18 mouse cellular contexts compared by ENCODE assay signal in genomic region chr11:94171691-94172090, GRCm38 (mm10). TPM values are rescaled to one million over a fixed set of nuclear protein-coding genes. Genes with fewer than 3 reads are reported as not detected.
DNase-seq lines count a peak whose midpoint lies in the region; ATAC-seq and TF ChIP-seq lines count a peak whose summit lies in the region.
"Had no signal": no experiment of that assay in that cellular context is flagged by ENCODE, and none has a peak within 500 bp of the region (broad histone marks: within the 10 kb centered on the region; RNA-seq: fewer than 3 reads in every experiment).

No protein-coding gene starts in this region.

- no peaks in the 10 kb centered on the region for H3K9me3 ChIP-seq in intestine, embryonic 16.5 days (ENCODE audit: control insufficient read depth, low read length)
- H3K9me3 ChIP-seq in intestine, embryonic 15.5 days: no peaks in the 10 kb centered on the region
- H3K9me3 ChIP-seq in lung, embryonic 15.5 days: no peaks in the 10 kb centered on the region
- no peaks in the 10 kb centered on the region for H3K9me3 ChIP-seq in stomach, embryonic 15.5 days
- H3K9me3 ChIP-seq: forebrain, embryonic 12.5 days; limb, embryonic 13.5 days; midbrain, embryonic 12.5 days had no signal

- ATAC-seq in cerebellum, adult (ENCODE audit: insufficient number of reproducible peaks, low FRiP score, low TSS enrichment): no peak
- peak; percentile 27 for ATAC-seq in intestine, embryonic 16.5 days
- no peak for ATAC-seq in intestine, embryonic 15.5 days
- no peak for ATAC-seq in lung, embryonic 15.5 days (ENCODE audit: borderline replicate concordance, extremely low read depth, low FRiP score, low TSS enrichment)
- ATAC-seq in stomach, embryonic 15.5 days (ENCODE audit: insufficient read depth, low FRiP score, low read depth): no peak
- ATAC-seq: activated CD4-positive, CD25-positive, alpha-beta regulatory T cell, adult 4 months had no signal

- no peak for TF ChIP-seq CTCF in cerebellum, adult 2 months (IDR thresholded peaks at IDR 0.05; ENCODE audit: borderline replicate concordance, insufficient read depth, low read depth, low read length)

- H3K4me2 ChIP-seq in intestine, embryonic 16.5 days (ENCODE audit: low read depth, low read length): no peak overlapping the region
- H3K4me2 ChIP-seq in intestine, embryonic 15.5 days (replicated peaks): no peak overlapping the region
- H3K4me2 ChIP-seq in lung, embryonic 15.5 days: no peak overlapping the region
- no peak overlapping the region for H3K4me2 ChIP-seq in stomach, embryonic 15.5 days
- H3K4me2 ChIP-seq: forebrain, embryonic 12.5 days; hindbrain, embryonic 14.5 days; limb, embryonic 13.5 days; midbrain, embryonic 12.5 days had no signal

- no peak overlapping the region for H3K4me3 ChIP-seq in cerebellum, adult 2 months (replicated peaks; ENCODE audit: insufficient read depth, low read depth, low read length)
- no peak overlapping the region for H3K4me3 ChIP-seq in intestine, embryonic 16.5 days (ENCODE audit: low read length)
- H3K4me3 ChIP-seq in intestine, embryonic 15.5 days (replicated peaks): no peak overlapping the region
- no peak overlapping the region for H3K4me3 ChIP-seq in lung, embryonic 15.5 days
- no peak overlapping the region for H3K4me3 ChIP-seq in stomach, embryonic 15.5 days (replicated peaks)
- H3K4me3 ChIP-seq: forebrain, embryonic 12.5 days; left cerebral cortex, adult 2 months; limb, embryonic 13.5 days; midbrain, embryonic 12.5 days; myocyte had no signal

- H3K9ac ChIP-seq in intestine, embryonic 16.5 days (ENCODE audit: low read depth, low read length): peak overlapping the region; percentile 43; the same call in 1 of the 2 replicates
- no peak overlapping the region for H3K9ac ChIP-seq in intestine, embryonic 15.5 days
- H3K9ac ChIP-seq in lung, embryonic 15.5 days: no peak overlapping the region
- no peak overlapping the region for H3K9ac ChIP-seq in stomach, embryonic 15.5 days
- H3K9ac ChIP-seq: forebrain, embryonic 12.5 days; hindbrain, embryonic 14.5 days; limb, embryonic 13.5 days; midbrain, embryonic 12.5 days had no signal

- H3K27me3 ChIP-seq in cerebellum, adult 2 months (ENCODE audit: control insufficient read depth, insufficient read depth, low read length): no peaks in the 10 kb centered on the region
- H3K27me3 ChIP-seq in intestine, embryonic 16.5 days (replicated peaks; ENCODE audit: control insufficient read depth, insufficient read depth, low read length): no peaks in the 10 kb centered on the region
- H3K27me3 ChIP-seq in intestine, embryonic 15.5 days (replicated peaks): no peaks in the 10 kb centered on the region
- H3K27me3 ChIP-seq in lung, embryonic 15.5 days: no peaks in the 10 kb centered on the region
- H3K27me3 ChIP-seq in stomach, embryonic 15.5 days (replicated peaks): no peaks in the 10 kb centered on the region
- H3K27me3 ChIP-seq: forebrain, embryonic 12.5 days; limb, embryonic 13.5 days; midbrain, embryonic 12.5 days had no signal

- peaks cover 9% of the 10 kb centered on the region for H3K4me1 ChIP-seq in cerebellum, adult 2 months (ENCODE audit: control insufficient read depth, insufficient read depth, low read length)
- H3K4me1 ChIP-seq in intestine, embryonic 16.5 days (ENCODE audit: control insufficient read depth, insufficient read depth, low read length): peaks cover 24% of the 10 kb centered on the region
- peaks cover 16% of the 10 kb centered on the region for H3K4me1 ChIP-seq in intestine, embryonic 15.5 days (replicated peaks)
- peaks cover 19% of the 10 kb centered on the region for H3K4me1 ChIP-seq in lung, embryonic 15.5 days
- H3K4me1 ChIP-seq in stomach, embryonic 15.5 days: peaks cover 25% of the 10 kb centered on the region

- DNase-seq in cerebellum, adult 2 months: peak; percentile 45 to 50
- no peak for DNase-seq in lung, postnatal 14 days
- no peak for DNase-seq in frontal cortex, adult 2 months (ENCODE audit: extremely low spot score in 1 of 2, low spot score in 1 of 2)
- DNase-seq: cerebellum, adult 9-10 months; spleen, adult 18-20 months; thymus, postnatal 25 days had no signal

- no peak for TF ChIP-seq POLR2A in cerebellum, adult 2 months (IDR thresholded peaks at IDR 0.05; ENCODE audit: borderline replicate concordance, insufficient read depth, low read length)

- WGBS in cerebellum, adult 2 months: 58% methylated on average over 5 of the region's 5 CpGs
- 87% methylated on average over 5 of the region's 5 CpGs for WGBS in intestine, embryonic 16.5 days
- WGBS in intestine, embryonic 15.5 days: 86% methylated on average over 5 of the region's 5 CpGs
- 80% methylated on average over 5 of the region's 5 CpGs for WGBS in lung, embryonic 15.5 days
- 75% methylated on average over 5 of the region's 5 CpGs for WGBS in stomach, embryonic 15.5 days

- H3K27ac ChIP-seq in cerebellum, adult 2 months (ENCODE audit: insufficient read depth, low read length): no peak overlapping the region
- H3K27ac ChIP-seq in intestine, embryonic 16.5 days (ENCODE audit: low read length): peak overlapping the region; percentile 18; the same call in 1 of the 2 replicates
- H3K27ac ChIP-seq in intestine, embryonic 15.5 days: no peak overlapping the region
- H3K27ac ChIP-seq in lung, embryonic 15.5 days: peak overlapping the region; percentile 39
- peak overlapping the region; percentile 67 for H3K27ac ChIP-seq in stomach, embryonic 15.5 days
- H3K27ac ChIP-seq: forebrain, embryonic 12.5 days; hindbrain, embryonic 14.5 days; left cerebral cortex, adult 2 months; limb, embryonic 13.5 days; midbrain, embryonic 12.5 days had no signal

- no peaks in the 10 kb centered on the region for H3K36me3 ChIP-seq in intestine, embryonic 16.5 days (ENCODE audit: control insufficient read depth, insufficient read depth, low read length)
- H3K36me3 ChIP-seq in intestine, embryonic 15.5 days: no peaks in the 10 kb centered on the region
- H3K36me3 ChIP-seq in lung, embryonic 15.5 days: no peaks in the 10 kb centered on the region
- H3K36me3 ChIP-seq in stomach, embryonic 15.5 days: no peaks in the 10 kb centered on the region
- H3K36me3 ChIP-seq: forebrain, embryonic 12.5 days; limb, embryonic 13.5 days; midbrain, embryonic 12.5 days had no signal

RNA-seq across cellular contexts. Expression of gene Tob1, which starts 39.6 kb away (rescaled TPM):
- 55.9 and 56.0 TPM in 2 replicates for polyA plus RNA-seq in cerebellum, adult 2 months (2012; rRNA removed)
- polyA plus RNA-seq in intestine, embryonic 16.5 days (2015; fragmentation: Nextera tagmentation; extraction: Ambion mirVana): 39.8 and 50.1 TPM in 2 replicates
- polyA plus RNA-seq in intestine, embryonic 15.5 days (2015; fragmentation: Nextera tagmentation; extraction: Ambion mirVana): 46.0 and 49.9 TPM in 2 replicates
- 26.1 and 26.5 TPM in 2 replicates for polyA plus RNA-seq in lung, embryonic 15.5 days (2015; fragmentation: Nextera tagmentation; extraction: Ambion mirVana)
- polyA plus RNA-seq in stomach, embryonic 15.5 days (2015; fragmentation: Nextera tagmentation; extraction: Ambion mirVana): 54.8 and 65.2 TPM in 2 replicates
- polyA plus RNA-seq in frontal cortex, adult 2 months (2012; rRNA removed): 44.4 and 45.5 TPM in 2 replicates

Comparison
In these comparisons a context has a peak if more than half of its experiments do, and no peak if none do; other contexts are left out.
1. H3K27ac ChIP-seq: peak in intestine, embryonic 16.5 days (single experiment), lung, embryonic 15.5 days (single experiment) and stomach, embryonic 15.5 days (single experiment); none in cerebellum, adult 2 months (single experiment) and intestine, embryonic 15.5 days (single experiment).
2. DNase-seq: peak in cerebellum, adult 2 months (2 of 2); none in lung, postnatal 14 days (single experiment) and frontal cortex, adult 2 months (0 of 2).